Mouse (Mus musculus): Measurements from ENCODE around the gene Kif3b. TPM values are rescaled to one million over a fixed set of nuclear protein-coding genes. Genes with fewer than 3 reads are reported as not detected.
"Not testable (repeated sequence)": the region's sequence is repeated elsewhere in the genome, so short reads cannot be mapped to it uniquely, and the experiment has no call there.

Kif3b gene
- polyA plus RNA-seq, 1 experiment, result 34.7 TPM

DNA sequence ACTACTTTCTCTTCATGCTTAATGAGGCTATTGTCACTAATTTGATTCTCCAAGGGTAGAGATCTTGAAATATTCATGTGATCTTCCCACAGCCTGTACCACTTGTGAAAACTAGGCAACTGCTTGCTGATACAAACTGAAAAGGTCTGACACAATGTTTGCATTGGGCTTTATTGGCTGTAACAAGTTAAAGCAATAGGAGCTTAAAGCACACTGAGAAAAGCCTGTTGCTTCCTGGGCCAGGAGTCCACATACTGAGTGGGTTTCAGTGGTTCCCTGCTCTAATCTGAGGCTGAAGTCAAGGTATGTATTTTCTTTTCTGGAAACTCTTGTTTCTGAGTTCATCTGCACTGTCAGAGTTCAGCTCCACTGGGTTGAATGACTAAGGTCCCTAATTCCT lies 52.0 kb downstream of the Kif3b start:
- DNase-seq (ENCODE audit: extremely low spot score in 1 of 2, low spot score in 1 of 2), result no peak

DNA sequence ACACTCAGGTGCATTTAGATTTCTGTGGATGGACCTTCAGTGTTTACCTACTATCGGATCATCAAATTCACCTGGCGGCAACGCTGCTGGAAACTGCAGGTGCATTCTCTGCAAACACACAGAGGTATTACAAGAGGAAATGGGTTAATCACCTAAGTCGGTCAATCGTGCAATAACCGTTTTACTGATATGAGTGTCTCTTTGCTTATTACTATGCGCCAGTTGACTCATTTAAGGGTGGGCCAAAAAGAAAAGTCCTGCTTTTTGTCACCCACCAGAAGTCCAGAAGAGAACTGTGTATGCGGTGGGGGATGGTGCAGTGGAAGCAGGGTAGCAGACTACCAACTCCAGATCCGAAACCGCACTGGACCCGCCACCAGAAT lies 53.8 kb downstream of the Kif3b start:
- DNase-seq (ENCODE audit: extremely low spot score in 1 of 2, low spot score in 1 of 2), result no peak

DNA sequence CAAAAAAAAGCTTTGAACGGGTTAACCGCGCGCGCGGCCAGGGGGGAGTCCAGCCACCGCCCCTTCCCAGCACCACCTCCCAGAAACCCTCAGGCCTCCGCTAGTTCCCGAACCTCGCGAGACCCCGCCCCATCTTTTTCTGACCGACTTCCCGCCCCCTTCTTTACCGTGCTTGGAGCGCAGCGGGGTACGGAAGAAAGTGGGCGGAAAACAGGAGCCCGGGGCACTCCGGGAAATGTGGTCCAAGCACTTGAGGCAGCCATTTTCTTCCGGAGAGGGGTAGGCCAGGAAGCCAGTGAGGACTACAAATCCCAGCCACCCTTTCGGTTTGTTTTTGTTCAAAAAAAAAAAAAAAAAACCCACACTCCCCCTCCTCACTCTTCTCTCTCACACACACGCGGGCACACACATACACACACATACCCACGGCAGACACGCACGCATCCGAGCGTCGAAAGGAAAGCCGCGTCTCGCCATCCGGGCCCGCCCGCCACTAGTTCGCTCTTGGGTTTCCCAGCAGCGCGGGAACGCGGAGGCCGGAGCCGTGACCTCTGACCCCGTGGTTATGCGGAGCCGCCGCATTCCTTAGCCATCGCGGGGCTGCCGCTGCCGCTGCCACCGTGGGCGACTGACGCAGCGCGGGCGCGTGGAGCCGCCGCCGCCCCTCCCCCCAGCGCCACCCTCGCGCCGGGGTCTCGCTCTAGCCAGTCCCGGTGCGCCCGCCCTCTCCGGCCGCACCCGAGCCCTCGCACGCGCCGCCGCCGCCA lies 54.4 kb downstream of the Kif3b start, which contains the start of gene Asxl1:
TSS of gene Asxl1 (plus strand) at position 376 of the 767 bp plus-strand sequence.
- peak; percentile 97 for DNase-seq (ENCODE audit: extremely low spot score in 1 of 2, low spot score in 1 of 2)

GRCm38 (mm10) chr2:153346221-153347182 lies 55.3 kb downstream of the Kif3b start:
- DNase-seq (ENCODE audit: extremely low spot score in 1 of 2, low spot score in 1 of 2), result peak in 1 of 2 experiments; percentile 20

- DNase-seq (ENCODE audit: extremely low spot score in 1 of 2, low spot score in 1 of 2), result no peak
These were observed 56.1 kb downstream of the Kif3b start for GRCm38 (mm10) chr2:153347183-153347781.

- no peak for DNase-seq (ENCODE audit: extremely low spot score in 1 of 2, low spot score in 1 of 2)
These were observed 57.1 kb downstream of the Kif3b start for GRCm38 (mm10) chr2:153348100-153348831.

- no peak for DNase-seq (ENCODE audit: extremely low spot score in 1 of 2, low spot score in 1 of 2)
These were observed 59.5 kb downstream of the Kif3b start for GRCm38 (mm10) chr2:153350552-153351181.

GRCm38 (mm10) chr2:153354648-153355047 lies 63.4 kb downstream of the Kif3b start:
- DNase-seq (ENCODE audit: extremely low spot score in 1 of 2, low spot score in 1 of 2), result no peak

DNA sequence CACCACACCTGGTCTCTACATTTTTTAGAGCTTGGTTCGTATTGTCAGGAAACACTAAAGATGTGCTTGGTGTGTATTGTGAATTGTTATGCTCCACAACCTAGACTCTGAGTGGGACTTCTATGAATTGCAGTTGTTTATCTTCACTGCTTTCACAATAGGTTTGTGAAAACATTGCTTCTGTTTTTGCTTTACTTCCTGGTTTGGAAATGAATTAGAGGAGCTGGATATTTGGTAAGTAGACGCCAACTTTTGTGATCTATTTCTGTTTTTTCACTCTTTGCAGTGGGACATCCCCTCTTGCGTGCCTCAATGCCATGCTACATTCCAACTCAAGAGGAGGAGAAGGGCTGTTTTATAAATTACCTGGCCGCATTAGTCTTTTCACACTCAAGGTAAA lies 65.6 kb downstream of the Kif3b start:
- DNase-seq (ENCODE audit: extremely low spot score in 1 of 2, low spot score in 1 of 2), result no peak

DNA sequence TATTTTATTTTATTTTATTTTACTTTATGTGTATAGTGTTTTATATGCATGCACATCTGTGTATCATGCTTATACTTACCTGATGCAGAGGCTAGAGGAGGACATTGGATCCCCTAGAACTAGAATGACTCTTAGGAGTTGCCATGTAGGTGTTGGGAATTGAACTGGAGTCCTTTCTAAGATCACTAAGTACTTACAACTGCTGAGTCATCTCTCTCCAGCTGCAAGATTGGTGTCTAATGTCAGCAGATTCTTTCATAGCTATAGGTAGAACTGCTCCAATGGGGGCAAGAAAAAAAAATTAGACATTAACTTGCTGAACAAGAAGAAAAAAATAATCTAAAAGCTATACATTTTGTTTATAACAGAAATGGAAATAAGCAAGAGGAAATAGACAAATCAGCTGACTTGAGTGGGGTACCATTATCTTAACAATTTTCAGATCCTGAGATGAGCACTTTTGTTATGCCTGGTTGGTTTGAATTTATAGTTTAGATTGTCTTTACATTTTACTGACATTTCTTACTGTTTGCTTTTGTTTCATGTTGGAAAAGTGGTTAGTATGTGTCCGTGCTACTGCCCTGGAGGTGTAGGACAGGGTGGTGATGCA lies 70.0 kb downstream of the Kif3b start:
- DNase-seq (ENCODE audit: extremely low spot score in 1 of 2, low spot score in 1 of 2), result no peak

GRCm38 (mm10) chr2:153364531-153364930 lies 73.3 kb downstream of the Kif3b start:
- DNase-seq (ENCODE audit: extremely low spot score in 1 of 2, low spot score in 1 of 2), result not testable (repeated sequence)

DNA sequence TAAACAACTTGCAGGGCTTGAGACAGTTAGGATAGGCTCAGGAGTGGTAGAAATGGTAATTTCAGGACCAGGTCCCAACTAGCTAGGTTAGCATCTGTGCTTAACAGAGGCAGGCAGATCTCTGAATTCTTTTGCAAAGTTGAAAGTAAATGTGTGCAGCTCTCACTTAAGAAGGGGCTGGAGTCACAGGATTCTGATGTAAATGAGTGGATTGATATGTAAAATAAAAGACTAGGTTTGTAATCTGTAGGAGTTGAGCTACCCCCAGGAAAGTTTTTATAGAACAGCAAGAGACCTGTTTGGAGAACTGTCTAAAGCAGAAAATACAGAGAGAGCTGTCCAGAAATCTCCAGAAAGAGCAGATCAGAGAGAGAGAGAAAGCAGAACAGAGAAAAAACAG lies 79.7 kb downstream of the Kif3b start:
- DNase-seq (ENCODE audit: extremely low spot score in 1 of 2, low spot score in 1 of 2), result no peak

- no peak for DNase-seq (ENCODE audit: extremely low spot score in 1 of 2, low spot score in 1 of 2)
These were observed 84.2 kb downstream of the Kif3b start for GRCm38 (mm10) chr2:153375380-153375779.

- no peak for DNase-seq (ENCODE audit: extremely low spot score in 1 of 2, low spot score in 1 of 2)
These were observed 89.3 kb downstream of the Kif3b start for GRCm38 (mm10) chr2:153380479-153380878.

Other genes starting within 250 kb of the Kif3b start
- gene Ccm2l, start 225.5 kb upstream of the Kif3b start, polyA plus RNA-seq (2012; rRNA removed), result 12.2 and 16.4 TPM in 2 replicates
- gene Hck, start 182.9 kb upstream of the Kif3b start, polyA plus RNA-seq (2012; rRNA removed), result 2.2 and 2.9 TPM in 2 replicates
- gene Tm9sf4, start 130.1 kb upstream of the Kif3b start, polyA plus RNA-seq (2012; rRNA removed), result 69.2 and 70.6 TPM in 2 replicates
- 23.4 and 24.8 TPM in 2 replicates for gene Tspyl3, start 66.0 kb upstream of the Kif3b start, polyA plus RNA-seq (2012; rRNA removed)
- gene Plagl2, start 50.0 kb upstream of the Kif3b start, polyA plus RNA-seq (2012; rRNA removed), result 4.4 and 4.9 TPM in 2 replicates
- 16.1 and 19.0 TPM in 2 replicates for gene Pofut1, start 49.9 kb upstream of the Kif3b start, polyA plus RNA-seq (2012; rRNA removed)
- 21.4 and 23.1 TPM in 2 replicates for gene Asxl1, start 54.4 kb downstream of the Kif3b start, polyA plus RNA-seq (2012; rRNA removed)
- gene 4930404H24Rik, start 201.4 kb downstream of the Kif3b start, polyA plus RNA-seq (2012; rRNA removed), result not detected in 2 replicates
- gene Nol4l, start 238.6 kb downstream of the Kif3b start, polyA plus RNA-seq (2012; rRNA removed), result 35.8 and 36.3 TPM in 2 replicates

Measured in frontal cortex, adult 2 months (tissue).